Mouse (Mus musculus) ES-Bruce4 (cell line): ENCODE measurements around the gene Klk1b3.
"Not testable (repeated sequence)": the region's sequence is repeated elsewhere in the genome, so short reads cannot be mapped to it uniquely, and the experiment has no call there.

ENCODE experiments used
- CTCF ChIP-seq: IDR thresholded peaks from one replicate; pipeline ENCODE4 v1.8.1; 2011; ENCODE audit warnings: low read depth, low read length
- EP300 ChIP-seq: IDR thresholded peaks from 2 replicates; pipeline ENCODE4 v1.6.1; 2011; ENCODE audit warnings: low read depth, low read length; ENCODE audit not compliant: insufficient read depth
- POLR2A ChIP-seq: IDR thresholded peaks from one replicate; pipeline ENCODE4 v1.8.1; 2011; ENCODE audit warnings: low read length; ENCODE audit not compliant: insufficient read depth

GRCm38 (mm10) chr7:44250732-44251275 is 52.8 kb downstream of the Klk1b3 start:
- TF ChIP-seq CTCF, POLR2A, EP300: not testable (repeated sequence)
